Mouse (Mus musculus): ENCODE data around the gene Pln. TPM values are rescaled to one million over a fixed set of nuclear protein-coding genes. Genes with fewer than 3 reads are reported as not detected.

Pln gene
- polyA plus RNA-seq, 1 experiment: 6.4 TPM

- H3K4me1 ChIP-seq (ENCODE audit: control insufficient read depth, insufficient read depth, insufficient read length, low read length): no peaks in the 10 kb centered on the region
- 65% methylated on average over 10 of the region's 10 CpGs for WGBS
- no peaks in the 10 kb centered on the region for H3K36me3 ChIP-seq (ENCODE audit: control insufficient read depth, insufficient read depth, low read length)
- TF ChIP-seq CTCF (IDR thresholded peaks at IDR 0.05; ENCODE audit: extremely low read depth, insufficient read length, insufficient replicate concordance, low read depth, low read length) (no peak), POLR2A (IDR thresholded peaks at IDR 0.05; ENCODE audit: low read depth, low read length) (no peak)
- no peak overlapping the region for H3K27ac ChIP-seq (ENCODE audit: insufficient read depth, low read depth, low read length)
- H3K27me3 ChIP-seq (ENCODE audit: control insufficient read depth, insufficient read depth, low read length): no peaks in the 10 kb centered on the region
- no peak overlapping the region for H3K4me3 ChIP-seq (ENCODE audit: low read depth, low read length)
Observed at GRCm38 (mm10) chr10:53343865-53344264, 6.4 kb downstream of the Pln start.

GRCm38 (mm10) chr10:53345508-53345907 is 8.0 kb downstream of the Pln start:
- no peak overlapping the region for H3K4me3 ChIP-seq (ENCODE audit: low read depth, low read length)
- H3K27me3 ChIP-seq (ENCODE audit: control insufficient read depth, insufficient read depth, low read length): no peaks in the 10 kb centered on the region
- no peak for TF ChIP-seq POLR2A (IDR thresholded peaks at IDR 0.05; ENCODE audit: low read depth, low read length)
- no peak for TF ChIP-seq CTCF (IDR thresholded peaks at IDR 0.05; ENCODE audit: extremely low read depth, insufficient read length, insufficient replicate concordance, low read depth, low read length)
- H3K36me3 ChIP-seq (ENCODE audit: control insufficient read depth, insufficient read depth, low read length): no peaks in the 10 kb centered on the region
- H3K27ac ChIP-seq (ENCODE audit: insufficient read depth, low read depth, low read length): no peak overlapping the region
- H3K4me1 ChIP-seq (ENCODE audit: control insufficient read depth, insufficient read depth, insufficient read length, low read length): no peaks in the 10 kb centered on the region
- 82% methylated on average over 4 of the region's 4 CpGs for WGBS

GRCm38 (mm10) chr10:53346506-53346905 is 9.0 kb downstream of the Pln start:
- TF ChIP-seq CTCF (IDR thresholded peaks at IDR 0.05; ENCODE audit: extremely low read depth, insufficient read length, insufficient replicate concordance, low read depth, low read length): no peak
- TF ChIP-seq POLR2A (IDR thresholded peaks at IDR 0.05; ENCODE audit: low read depth, low read length): no peak
- Histone ChIP-seq H3K36me3 (ENCODE audit: control insufficient read depth, insufficient read depth, low read length) (no peaks in the 10 kb centered on the region), H3K27me3 (ENCODE audit: control insufficient read depth, insufficient read depth, low read length) (no peaks in the 10 kb centered on the region), H3K27ac (ENCODE audit: insufficient read depth, low read depth, low read length) (no peak overlapping the region), H3K4me1 (ENCODE audit: control insufficient read depth, insufficient read depth, insufficient read length, low read length) (no peaks in the 10 kb centered on the region), H3K4me3 (ENCODE audit: low read depth, low read length) (no peak overlapping the region)
- WGBS: 47% methylated on average over 3 of the region's 3 CpGs

- Histone ChIP-seq H3K27ac (ENCODE audit: insufficient read depth, low read depth, low read length) (no peak overlapping the region), H3K4me1 (ENCODE audit: control insufficient read depth, insufficient read depth, insufficient read length, low read length) (no peaks in the 10 kb centered on the region), H3K27me3 (ENCODE audit: control insufficient read depth, insufficient read depth, low read length) (no peaks in the 10 kb centered on the region), H3K36me3 (ENCODE audit: control insufficient read depth, insufficient read depth, low read length) (no peaks in the 10 kb centered on the region), H3K4me3 (ENCODE audit: low read depth, low read length) (no peak overlapping the region)
- no peak for TF ChIP-seq POLR2A (IDR thresholded peaks at IDR 0.05; ENCODE audit: low read depth, low read length)
- TF ChIP-seq CTCF (IDR thresholded peaks at IDR 0.05; ENCODE audit: extremely low read depth, insufficient read length, insufficient replicate concordance, low read depth, low read length): no peak
- 80% methylated on average over 5 of the region's 5 CpGs for WGBS
Observed at GRCm38 (mm10) chr10:53346916-53347315, 9.4 kb downstream of the Pln start.

GRCm38 (mm10) chr10:53347787-53348755 is 10.6 kb downstream of the Pln start:
- 51% methylated on average over 10 of the region's 10 CpGs for WGBS
- Histone ChIP-seq H3K4me3 (ENCODE audit: low read depth, low read length) (no peak overlapping the region), H3K27me3 (ENCODE audit: control insufficient read depth, insufficient read depth, low read length) (no peaks in the 10 kb centered on the region), H3K27ac (ENCODE audit: insufficient read depth, low read depth, low read length) (no peak overlapping the region), H3K36me3 (ENCODE audit: control insufficient read depth, insufficient read depth, low read length) (no peaks in the 10 kb centered on the region), H3K4me1 (ENCODE audit: control insufficient read depth, insufficient read depth, insufficient read length, low read length) (no peaks in the 10 kb centered on the region)
- TF ChIP-seq POLR2A (IDR thresholded peaks at IDR 0.05; ENCODE audit: low read depth, low read length): no peak
- peak; percentile 23; the same call in 1 of the 2 replicates for TF ChIP-seq CTCF (IDR thresholded peaks at IDR 0.05; ENCODE audit: extremely low read depth, insufficient read length, insufficient replicate concordance, low read depth, low read length)

GRCm38 (mm10) chr10:53349254-53349653 is 11.8 kb downstream of the Pln start:
- Histone ChIP-seq H3K4me1 (ENCODE audit: control insufficient read depth, insufficient read depth, insufficient read length, low read length) (no peaks in the 10 kb centered on the region), H3K27me3 (ENCODE audit: control insufficient read depth, insufficient read depth, low read length) (no peaks in the 10 kb centered on the region), H3K36me3 (ENCODE audit: control insufficient read depth, insufficient read depth, low read length) (no peaks in the 10 kb centered on the region), H3K4me3 (ENCODE audit: low read depth, low read length) (no peak overlapping the region), H3K27ac (ENCODE audit: insufficient read depth, low read depth, low read length) (no peak overlapping the region)
- 79% methylated on average over 1 of the region's 1 CpGs for WGBS
- TF ChIP-seq CTCF (IDR thresholded peaks at IDR 0.05; ENCODE audit: extremely low read depth, insufficient read length, insufficient replicate concordance, low read depth, low read length) (no peak), POLR2A (IDR thresholded peaks at IDR 0.05; ENCODE audit: low read depth, low read length) (no peak)

- H3K27ac ChIP-seq (ENCODE audit: insufficient read depth, low read depth, low read length): no peak overlapping the region
- H3K27me3 ChIP-seq (ENCODE audit: control insufficient read depth, insufficient read depth, low read length): no peaks in the 10 kb centered on the region
- no peak for TF ChIP-seq CTCF (IDR thresholded peaks at IDR 0.05; ENCODE audit: extremely low read depth, insufficient read length, insufficient replicate concordance, low read depth, low read length)
- no peak for TF ChIP-seq POLR2A (IDR thresholded peaks at IDR 0.05; ENCODE audit: low read depth, low read length)
- 66% methylated on average over 3 of the region's 3 CpGs for WGBS
- no peak overlapping the region for H3K4me3 ChIP-seq (ENCODE audit: low read depth, low read length)
- peaks cover 3% of the 10 kb centered on the region; the same call in 1 of the 2 replicates for H3K36me3 ChIP-seq (ENCODE audit: control insufficient read depth, insufficient read depth, low read length)
- no peaks in the 10 kb centered on the region for H3K4me1 ChIP-seq (ENCODE audit: control insufficient read depth, insufficient read depth, insufficient read length, low read length)
Observed at GRCm38 (mm10) chr10:53353665-53354064, 16.2 kb downstream of the Pln start.

All from small intestine, adult 2 months (tissue).